Mouse (Mus musculus) embryonic facial prominence, embryonic 13.5 days (tissue): ENCODE results near the gene Ranbp10. TPM values are rescaled to one million over a fixed set of nuclear protein-coding genes. Genes with fewer than 3 reads are reported as not detected.

Experiments
- ATAC-seq: fragments of 200-750 bp; cut with Nextera tagmentation; 2 replicates; pipeline ENCODE4 v1.8.0; 2017; ENCODE audit warnings: low read depth; ENCODE audit not compliant: insufficient number of reproducible peaks, insufficient read depth, low FRiP score, low TSS enrichment
- H3K27ac ChIP-seq: fragments of 300-500 bp; sonication (generic); 2 replicates; pipeline ENCODE4 v1.5.1; 2015; ENCODE audit warnings: moderate library complexity, mild to moderate bottlenecking, inconsistent platforms
- H3K27me3 ChIP-seq: fragments of 300-500 bp; sonication (generic); 2 replicates; pipeline ENCODE4 v1.6.1; 2015; ENCODE audit warnings: mild to moderate bottlenecking, inconsistent platforms
- H3K36me3 ChIP-seq: fragments of 300-500 bp; sonication (generic); 2 replicates; pipeline ENCODE4 v1.6.1; 2015; ENCODE audit warnings: mild to moderate bottlenecking, inconsistent platforms
- H3K4me1 ChIP-seq: fragments of 300-500 bp; sonication (generic); 2 replicates; pipeline ENCODE4 v1.6.1; 2015; ENCODE audit warnings: inconsistent platforms
- H3K4me2 ChIP-seq: fragments of 300-500 bp; sonication (generic); 2 replicates; pipeline ENCODE4 v1.6.1; 2015; ENCODE audit warnings: moderate library complexity, mild to moderate bottlenecking, inconsistent platforms
- H3K4me3 ChIP-seq: fragments of 300-500 bp; sonication (generic); 2 replicates; pipeline ENCODE4 v1.5.1; 2015; ENCODE audit warnings: mild to moderate bottlenecking, inconsistent platforms
- H3K9ac ChIP-seq: fragments of 300-500 bp; sonication (generic); 2 replicates; pipeline ENCODE4 v1.6.1; 2015; ENCODE audit warnings: mild to moderate bottlenecking, inconsistent platforms
- H3K9me3 ChIP-seq: fragments of 300-500 bp; sonication (generic); 2 replicates; pipeline ENCODE4 v1.6.1; 2016; ENCODE audit warnings: inconsistent platforms
- WGBS: fragments of 180-500 bp; shearing (Covaris S2); methylation state at CpG from one replicate; pipeline ENCODE4 v1.1.7; 2015; ENCODE audit warnings: mixed read lengths; 5-methylcytosine and 5-hydroxymethylcytosine counted together
- polyA plus RNA-seq: library from polyadenylated mRNA; unstranded; fragments of >200 nt; fragmentation: Nextera tagmentation; extraction: Ambion mirVana; gene quantifications from 2 replicates; pipeline ENCODE4 v1.2.1, GENCODE M21; 2015

Gene Ranbp10
- polyA plus RNA-seq, 1 experiment from 2014 or later = 17.8 TPM

GRCm38 (mm10) chr8:105780298-105780697, 46.9 kb downstream of the Ranbp10 start:
- H3K9ac ChIP-seq = no peak overlapping the region
- H3K4me1 ChIP-seq = no peaks in the 10 kb centered on the region
- peaks cover 76% of the 10 kb centered on the region for H3K36me3 ChIP-seq
- H3K4me3 ChIP-seq = no peak overlapping the region
- no peaks in the 10 kb centered on the region for H3K27me3 ChIP-seq
- no peak overlapping the region for H3K27ac ChIP-seq
- ATAC-seq = no peak
- H3K4me2 ChIP-seq = no peak overlapping the region
- H3K9me3 ChIP-seq = no peaks in the 10 kb centered on the region
- 86% methylated on average over 5 of the region's 5 CpGs for WGBS

- Histone ChIP-seq H3K4me2 (no peak overlapping the region), H3K27ac (no peak overlapping the region), H3K27me3 (no peaks in the 10 kb centered on the region), H3K9ac (no peak overlapping the region), H3K4me1 (no peaks in the 10 kb centered on the region), H3K4me3 (no peak overlapping the region), H3K36me3 (peaks cover 85% of the 10 kb centered on the region), H3K9me3 (no peaks in the 10 kb centered on the region)
- 98% methylated on average over 2 of the region's 2 CpGs for WGBS
- ATAC-seq = no peak
These were observed 49.3 kb downstream of the Ranbp10 start for GRCm38 (mm10) chr8:105777833-105778232.

- 91% methylated on average over 5 of the region's 5 CpGs for WGBS
- Histone ChIP-seq H3K27me3 (no peaks in the 10 kb centered on the region), H3K4me3 (no peak overlapping the region), H3K9me3 (no peaks in the 10 kb centered on the region), H3K36me3 (peaks cover 84% of the 10 kb centered on the region), H3K27ac (no peak overlapping the region), H3K4me2 (no peak overlapping the region), H3K4me1 (no peaks in the 10 kb centered on the region), H3K9ac (no peak overlapping the region)
- ATAC-seq = no peak
These were observed 52.7 kb downstream of the Ranbp10 start for GRCm38 (mm10) chr8:105774498-105774897.

- Histone ChIP-seq H3K4me3 (no peak overlapping the region), H3K27me3 (no peaks in the 10 kb centered on the region), H3K9ac (no peak overlapping the region), H3K4me1 (no peaks in the 10 kb centered on the region), H3K4me2 (no peak overlapping the region), H3K36me3 (peaks cover 84% of the 10 kb centered on the region), H3K27ac (no peak overlapping the region), H3K9me3 (no peaks in the 10 kb centered on the region)
- ATAC-seq = no peak
- 97% methylated on average over 1 of the region's 1 CpGs for WGBS
These were observed 53.7 kb downstream of the Ranbp10 start for GRCm38 (mm10) chr8:105773441-105773861.

GRCm38 (mm10) chr8:105771398-105772175, 55.6 kb downstream of the Ranbp10 start:
- H3K9me3 ChIP-seq = no peaks in the 10 kb centered on the region
- ATAC-seq = no peak
- H3K4me2 ChIP-seq = no peak overlapping the region
- no peaks in the 10 kb centered on the region for H3K4me1 ChIP-seq
- peaks cover 84% of the 10 kb centered on the region for H3K36me3 ChIP-seq
- WGBS = 92% methylated on average over 12 of the region's 12 CpGs
- H3K27me3 ChIP-seq = no peaks in the 10 kb centered on the region
- no peak overlapping the region for H3K27ac ChIP-seq
- H3K9ac ChIP-seq = no peak overlapping the region
- H3K4me3 ChIP-seq = no peak overlapping the region

GRCm38 (mm10) chr8:105770609-105771008, 56.5 kb downstream of the Ranbp10 start:
- 74% methylated on average over 1 of the region's 1 CpGs for WGBS
- no peak overlapping the region for H3K4me3 ChIP-seq
- H3K9ac ChIP-seq = no peak overlapping the region
- no peak overlapping the region for H3K4me2 ChIP-seq
- H3K27ac ChIP-seq = no peak overlapping the region
- no peak for ATAC-seq
- no peaks in the 10 kb centered on the region for H3K27me3 ChIP-seq
- H3K4me1 ChIP-seq = no peaks in the 10 kb centered on the region
- H3K36me3 ChIP-seq = peaks cover 75% of the 10 kb centered on the region
- no peaks in the 10 kb centered on the region for H3K9me3 ChIP-seq

GRCm38 (mm10) chr8:105768485-105769257, 58.5 kb downstream of the Ranbp10 start:
- Histone ChIP-seq H3K27me3 (no peaks in the 10 kb centered on the region), H3K4me1 (no peaks in the 10 kb centered on the region), H3K4me3 (no peak overlapping the region), H3K4me2 (no peak overlapping the region), H3K9me3 (no peaks in the 10 kb centered on the region), H3K9ac (no peak overlapping the region), H3K27ac (no peak overlapping the region), H3K36me3 (peaks cover 57% of the 10 kb centered on the region)
- 92% methylated on average over 5 of the region's 5 CpGs for whole genome bisulfite sequencing
- no peak for ATAC-seq

GRCm38 (mm10) chr8:105758277-105759108, 68.7 kb downstream of the Ranbp10 start, which contains the start of gene Gfod2:
Gene Gfod2 (minus strand): TSS chr8:105758664.
- peak; percentile 95 for ATAC-seq
- peak within 1 kb of the TSS; percentile 77 for H3K4me2 ChIP-seq
- H3K27ac ChIP-seq = peak within 1 kb of the TSS; percentile 82
- H3K9ac ChIP-seq = peak within 1 kb of the TSS; percentile 86
- 3% methylated on average over 57 of the region's 57 CpGs for WGBS
- peak within 1 kb of the TSS; percentile 94 for H3K4me3 ChIP-seq
- 0 out of 2 replicates have a peak, but pooled peaks cover 2% of the 10 kb centered on the region for H3K36me3 ChIP-seq
- no peaks in the 10 kb centered on the region for H3K9me3 ChIP-seq
- H3K4me1 ChIP-seq = peaks cover 19% of the 10 kb centered on the region
- no peaks in the 10 kb centered on the region for H3K27me3 ChIP-seq

GRCm38 (mm10) chr8:105757796-105758276, 69.3 kb downstream of the Ranbp10 start:
- H3K9ac ChIP-seq = peak overlapping the region; percentile 86
- H3K4me3 ChIP-seq = peak overlapping the region; percentile 94
- under 1% methylated on average over 12 of the region's 12 CpGs for WGBS
- 0 out of 2 replicates have a peak, but pooled peaks cover 2% of the 10 kb centered on the region for H3K36me3 ChIP-seq
- H3K27ac ChIP-seq = peak overlapping the region; percentile 82
- no peaks in the 10 kb centered on the region for H3K9me3 ChIP-seq
- no peaks in the 10 kb centered on the region for H3K27me3 ChIP-seq
- H3K4me1 ChIP-seq = peaks cover 22% of the 10 kb centered on the region
- peak overlapping the region; percentile 77 for H3K4me2 ChIP-seq
- ATAC-seq = no peak

GRCm38 (mm10) chr8:105754688-105755087, 72.5 kb downstream of the Ranbp10 start:
- H3K9ac ChIP-seq = no peak overlapping the region
- WGBS = 86% methylated on average over 2 of the region's 2 CpGs
- no peak overlapping the region for H3K4me3 ChIP-seq
- no peak overlapping the region for H3K27ac ChIP-seq
- no peaks in the 10 kb centered on the region for H3K27me3 ChIP-seq
- 0 out of 2 replicates have a peak, but pooled peaks cover 2% of the 10 kb centered on the region for H3K36me3 ChIP-seq
- no peak overlapping the region for H3K4me2 ChIP-seq
- H3K9me3 ChIP-seq = no peaks in the 10 kb centered on the region
- ATAC-seq = no peak
- H3K4me1 ChIP-seq = peaks cover 36% of the 10 kb centered on the region

- Histone ChIP-seq H3K27ac (no peak overlapping the region), H3K4me3 (no peak overlapping the region), H3K9me3 (no peaks in the 10 kb centered on the region), H3K4me2 (no peak overlapping the region), H3K27me3 (no peaks in the 10 kb centered on the region), H3K36me3 (0 out of 2 replicates have a peak, but pooled peaks cover 2% of the 10 kb centered on the region), H3K4me1 (peaks cover 34% of the 10 kb centered on the region), H3K9ac (no peak overlapping the region)
- 50% methylated on average over 2 of the region's 2 CpGs for WGBS
- no peak for ATAC-seq
These were observed 73.2 kb downstream of the Ranbp10 start for GRCm38 (mm10) chr8:105753916-105754315.
